Mouse (Mus musculus) kidney, embryonic 16.5 days (tissue): ENCODE data around the gene Cabp2. TPM values are rescaled to one million over a fixed set of nuclear protein-coding genes. Genes with fewer than 3 reads are reported as not detected.
A peak's percentile ranks its signal among the peaks of the same experiment; 100 is the strongest.
"Not testable (repeated sequence)": the region's sequence is repeated elsewhere in the genome, so short reads cannot be mapped to it uniquely, and the experiment has no call there.

ENCODE experiments used
- ATAC-seq: fragments of 200-750 bp; cut with Nextera tagmentation; 2 replicates; pipeline ENCODE4 v1.8.0; 2017; ENCODE audit warnings: moderate TSS enrichment; ENCODE audit not compliant: low FRiP score, low TSS enrichment
- H3K27ac ChIP-seq: fragments of 300-500 bp; sonication (generic); 2 replicates; pipeline ENCODE4 v1.5.1; 2014; ENCODE audit warnings: low read length
- H3K27me3 ChIP-seq: fragments of 300-500 bp; sonication (generic); 2 replicates; pipeline ENCODE4 v1.6.1; 2014; ENCODE audit warnings: low read length, control low read depth, mixed read lengths; ENCODE audit not compliant: insufficient read depth
- H3K36me3 ChIP-seq: fragments of 300-500 bp; sonication (generic); 2 replicates; pipeline ENCODE4 v1.6.1; 2014; ENCODE audit warnings: low read length, control low read depth, mixed read lengths; ENCODE audit not compliant: insufficient read depth
- H3K4me1 ChIP-seq: fragments of 300-500 bp; sonication (generic); 2 replicates; pipeline ENCODE4 v1.6.1; 2014; ENCODE audit warnings: low read length, control low read depth, mixed read lengths; ENCODE audit not compliant: insufficient read depth
- H3K4me2 ChIP-seq: fragments of 300-500 bp; sonication (generic); replicated peaks from 2 replicates; pipeline ENCODE4 v1.6.1; 2014; ENCODE audit warnings: low read depth, low read length
- H3K4me3 ChIP-seq: fragments of 300-500 bp; sonication (generic); 2 replicates; pipeline ENCODE4 v1.5.1; 2014; ENCODE audit warnings: mild to moderate bottlenecking, low read length
- H3K9ac ChIP-seq: fragments of 300-500 bp; sonication (generic); replicated peaks from 2 replicates; pipeline ENCODE4 v1.6.1; 2014; ENCODE audit warnings: low read length
- H3K9me3 ChIP-seq: fragments of 300-500 bp; sonication (generic); 2 replicates; pipeline ENCODE4 v1.6.1; 2016; ENCODE audit warnings: low read length, control low read depth
- WGBS: fragments of 180-500 bp; shearing (Covaris S2); extraction: QIAGEN DNeasy Blood & Tissue Kit; methylation state at CpG from one replicate; pipeline ENCODE4 v1.1.7; 2014; 5-methylcytosine and 5-hydroxymethylcytosine counted together
- polyA plus RNA-seq: library from polyadenylated mRNA; unstranded; fragments of >200 nt; fragmentation: Nextera tagmentation; extraction: Ambion mirVana; gene quantifications from 2 replicates; pipeline ENCODE4 v1.2.1, GENCODE M21; 2015

Cabp2 gene
- polyA plus RNA-seq, 1 experiment from 2014 or later, result 0.21 TPM

DNA sequence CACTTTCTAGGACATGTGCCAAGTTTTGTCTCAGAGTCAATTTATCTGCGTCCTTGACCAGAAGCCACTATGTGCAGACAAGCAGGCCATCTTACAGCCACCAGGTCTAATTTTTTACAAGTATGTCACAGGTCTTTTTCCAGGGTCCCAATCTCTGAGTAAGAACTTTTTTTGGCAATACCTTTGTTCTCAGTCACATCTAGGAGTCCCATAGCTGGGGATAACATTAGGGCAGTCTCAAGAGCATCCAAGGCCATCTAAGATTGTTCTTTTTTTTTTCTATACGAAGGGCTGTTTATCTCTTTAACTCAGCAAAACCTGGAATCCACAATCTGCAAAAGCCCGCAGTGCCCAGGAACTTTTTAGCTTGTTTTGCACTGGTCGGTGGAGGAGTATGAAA lies 18.0 kb upstream of the Cabp2 start:
- not testable (repeated sequence) for ATAC-seq, H3K27me3 ChIP-seq

DNA sequence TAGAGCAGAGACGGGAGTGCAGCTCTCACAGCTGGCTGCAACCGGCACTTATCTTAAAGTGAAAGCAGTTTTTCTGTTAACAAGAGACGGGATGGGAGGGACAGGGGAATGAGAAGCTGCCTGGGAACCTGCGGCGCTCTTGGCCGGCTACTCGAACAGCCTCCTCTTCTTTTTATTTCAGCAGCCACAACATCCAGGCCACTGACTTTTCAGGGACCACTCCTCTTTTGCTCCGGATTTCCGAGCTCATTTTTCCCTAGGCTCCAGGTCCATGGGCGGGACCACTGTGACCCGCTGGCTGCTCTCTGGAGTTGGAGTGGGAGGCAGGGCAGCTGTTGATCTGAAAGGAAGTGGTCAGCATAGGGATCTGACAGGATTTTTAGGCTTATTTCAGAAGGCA lies 16.9 kb upstream of the Cabp2 start:
- H3K9ac ChIP-seq, H3K4me2 ChIP-seq: not testable (repeated sequence)

More for the DNA sequence above, 18.0 kb upstream of the Cabp2 start:
- 80% methylated on average over 2 of the region's 4 CpGs for WGBS
- not testable (repeated sequence) for H3K27ac ChIP-seq, H3K4me2 ChIP-seq, H3K9ac ChIP-seq, H3K36me3 ChIP-seq, H3K9me3 ChIP-seq, H3K4me1 ChIP-seq, H3K4me3 ChIP-seq

DNA sequence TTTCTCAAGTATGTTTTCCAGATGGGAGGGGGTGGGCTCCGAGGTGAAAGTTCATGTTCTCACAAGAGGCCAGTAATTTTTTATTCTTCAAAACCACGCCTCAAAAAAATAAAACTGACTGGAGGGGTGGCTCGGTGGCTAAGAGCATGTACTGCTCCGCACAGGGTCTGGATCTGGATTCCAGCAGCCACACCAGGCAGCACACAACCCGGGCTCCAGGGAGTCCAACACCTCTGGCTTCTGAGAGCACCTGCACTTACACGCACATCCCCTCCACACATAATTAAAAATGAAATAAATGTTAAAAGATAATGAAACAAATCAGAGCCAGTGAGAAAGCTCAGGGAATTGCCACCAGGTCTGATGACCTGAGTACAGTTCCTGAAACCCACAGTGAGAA lies 15.1 kb upstream of the Cabp2 start:
- ATAC-seq, result no peak
- Histone ChIP-seq H3K27ac (no peak overlapping the region), H3K4me3 (no peak overlapping the region), H3K36me3 (no peaks in the 10 kb centered on the region), H3K9me3 (no peaks in the 10 kb centered on the region), H3K4me2 (no peak overlapping the region), H3K9ac (no peak overlapping the region), H3K27me3 (no peaks in the 10 kb centered on the region), H3K4me1 (0 out of 2 replicates have a peak, but pooled peaks cover 4% of the 10 kb centered on the region)
- 77% methylated on average over 6 of the region's 6 CpGs for WGBS

More for the DNA sequence above, 16.9 kb upstream of the Cabp2 start:
- H3K36me3 ChIP-seq, ATAC-seq, H3K27me3 ChIP-seq, H3K4me3 ChIP-seq, H3K4me1 ChIP-seq, H3K9me3 ChIP-seq, H3K27ac ChIP-seq: not testable (repeated sequence)
- WGBS, result 17% methylated on average over 1 of the region's 11 CpGs

DNA sequence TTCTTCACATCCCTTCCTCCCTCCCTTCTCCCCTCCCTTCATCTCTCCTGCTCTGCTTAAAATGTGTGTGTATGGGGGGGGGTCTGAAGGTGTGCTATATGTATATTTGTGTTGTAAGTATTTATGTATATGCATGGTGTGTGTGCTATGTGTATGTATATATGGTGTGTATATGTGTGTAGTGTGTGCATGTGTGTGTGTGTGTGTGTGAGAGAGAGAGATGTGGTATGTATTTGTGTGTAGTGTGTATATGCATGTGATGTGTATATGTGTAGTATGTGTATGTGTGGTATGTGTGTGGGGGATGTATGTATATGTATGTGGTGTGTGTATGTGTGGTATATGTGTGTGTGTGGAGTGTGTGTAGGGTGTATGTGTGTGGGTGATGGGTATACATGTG lies 14.5 kb upstream of the Cabp2 start:
- no peak overlapping the region for H3K4me3 ChIP-seq
- no peaks in the 10 kb centered on the region for H3K36me3 ChIP-seq
- H3K9ac ChIP-seq, result no peak overlapping the region
- no peak for ATAC-seq
- no peak overlapping the region for H3K27ac ChIP-seq
- no peaks in the 10 kb centered on the region for H3K27me3 ChIP-seq
- H3K4me1 ChIP-seq, result 0 out of 2 replicates have a peak, but pooled peaks cover 4% of the 10 kb centered on the region
- H3K4me2 ChIP-seq, result no peak overlapping the region
- H3K9me3 ChIP-seq, result no peaks in the 10 kb centered on the region

DNA sequence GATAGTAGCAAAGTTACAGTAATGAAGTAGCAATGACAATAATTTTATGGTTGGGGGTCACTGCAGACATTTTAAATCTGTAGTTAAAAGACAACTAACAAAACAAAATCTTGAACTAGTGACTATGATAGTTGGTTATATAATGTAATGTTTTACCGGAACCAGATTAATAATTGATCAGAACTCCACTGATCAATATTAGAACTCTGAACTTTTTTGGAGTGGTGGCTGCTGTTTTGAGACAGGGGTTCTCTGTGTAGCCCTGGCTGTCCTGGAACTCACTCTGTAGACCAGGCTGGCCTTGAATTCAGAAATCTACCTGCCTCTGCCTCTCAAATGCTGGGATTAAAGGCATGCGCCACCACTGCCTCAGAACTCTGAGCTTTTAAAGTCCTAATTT lies 13.1 kb upstream of the Cabp2 start:
- H3K9me3 ChIP-seq, ATAC-seq: not testable (repeated sequence)

DNA sequence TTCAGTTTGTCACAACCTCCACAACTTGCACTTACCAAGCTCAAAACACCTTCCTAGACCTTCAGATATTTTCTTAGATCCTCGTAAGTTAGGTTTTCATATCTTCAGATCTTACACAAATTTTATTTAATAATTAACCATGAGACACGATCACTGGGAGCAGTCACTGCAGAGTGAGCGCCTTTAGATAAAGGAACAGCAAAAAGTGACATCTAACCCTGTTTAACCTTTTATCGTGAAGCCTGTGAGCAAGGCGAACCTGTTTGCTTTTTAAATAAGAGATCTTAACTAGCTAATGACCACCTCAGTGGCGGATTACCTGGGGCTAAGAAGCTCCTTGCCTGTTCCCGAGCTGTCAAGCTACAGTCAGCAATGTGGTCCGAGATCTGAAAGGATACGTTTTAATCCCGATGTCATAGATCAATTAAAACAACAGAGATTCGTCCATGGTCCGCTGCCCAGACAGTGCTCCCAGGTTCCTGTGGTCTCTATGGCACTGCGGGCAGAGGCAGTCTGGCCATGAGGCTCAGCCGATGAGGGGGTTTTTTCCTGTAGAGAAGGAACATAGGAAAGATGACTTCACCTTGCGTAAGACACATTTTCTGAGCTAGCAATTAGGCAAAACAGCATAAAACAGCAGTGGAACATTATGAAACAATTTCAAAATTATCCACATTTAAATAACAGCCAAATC lies 12.5 kb upstream of the Cabp2 start:
- no peak overlapping the region for H3K9ac ChIP-seq
- H3K36me3 ChIP-seq, result no peaks in the 10 kb centered on the region
- no peak for ATAC-seq
- no peak overlapping the region for H3K4me2 ChIP-seq
- no peak overlapping the region for H3K27ac ChIP-seq
- no peaks in the 10 kb centered on the region for H3K9me3 ChIP-seq
- H3K4me1 ChIP-seq, result peaks cover 4% of the 10 kb centered on the region; the same call in 1 of the 2 replicates
- H3K27me3 ChIP-seq, result no peaks in the 10 kb centered on the region
- 59% methylated on average over 15 of the region's 15 CpGs for WGBS
- no peak overlapping the region for H3K4me3 ChIP-seq

More for the DNA sequence above, 13.1 kb upstream of the Cabp2 start:
- H3K27me3 ChIP-seq, H3K4me1 ChIP-seq, H3K27ac ChIP-seq, H3K9ac ChIP-seq, H3K36me3 ChIP-seq, H3K4me3 ChIP-seq, H3K4me2 ChIP-seq: not testable (repeated sequence)
- 87% methylated on average over 2 of the region's 2 CpGs for WGBS

DNA sequence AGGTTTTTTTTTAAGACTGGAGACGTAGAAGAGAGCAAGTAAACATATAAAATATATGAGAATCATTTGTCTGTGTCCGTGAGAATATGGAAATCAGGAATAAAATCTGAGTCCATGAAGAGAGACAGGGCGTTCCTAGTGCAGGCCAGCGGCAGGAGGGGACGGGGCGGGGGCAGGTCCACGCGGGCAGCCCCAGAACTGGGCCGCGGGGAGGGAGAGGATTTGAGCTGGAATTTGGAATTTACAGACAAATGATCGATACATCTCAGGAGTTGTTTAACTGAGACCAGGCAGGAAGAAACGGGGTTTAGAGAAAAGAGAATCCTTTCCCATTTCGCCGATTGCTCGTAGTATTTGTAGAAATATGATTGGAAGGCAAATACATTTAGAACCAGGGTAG lies 11.1 kb upstream of the Cabp2 start:
- no peak overlapping the region for H3K9ac ChIP-seq
- no peaks in the 10 kb centered on the region for H3K27me3 ChIP-seq
- no peaks in the 10 kb centered on the region for H3K9me3 ChIP-seq
- no peak for ATAC-seq
- no peak overlapping the region for H3K4me3 ChIP-seq
- H3K4me1 ChIP-seq, result peaks cover 4% of the 10 kb centered on the region; the same call in 1 of the 2 replicates
- H3K27ac ChIP-seq, result no peak overlapping the region
- no peak overlapping the region for H3K4me2 ChIP-seq
- no peaks in the 10 kb centered on the region for H3K36me3 ChIP-seq
- WGBS, result 79% methylated on average over 15 of the region's 15 CpGs

DNA sequence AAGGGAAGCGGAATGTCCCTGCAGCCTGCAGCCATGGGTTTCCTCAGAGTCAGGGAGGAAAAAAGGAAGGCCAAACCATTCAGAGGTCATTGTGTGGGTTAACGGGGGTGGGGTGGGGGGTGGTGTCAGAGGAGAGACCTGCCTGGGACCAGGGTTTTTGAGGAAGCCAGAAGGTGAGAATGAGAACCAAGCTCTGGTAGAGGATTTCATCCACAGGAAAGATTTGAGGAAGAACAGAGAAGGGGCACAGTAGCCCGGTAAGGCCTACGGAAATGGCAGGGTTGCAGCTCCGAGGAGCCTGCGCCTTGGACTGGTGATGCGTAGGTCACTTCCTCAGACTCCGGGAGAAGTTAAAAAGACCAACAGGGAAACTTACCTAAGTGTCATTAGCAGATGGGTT lies 10.6 kb upstream of the Cabp2 start:
- Histone ChIP-seq H3K4me2 (no peak overlapping the region), H3K36me3 (no peaks in the 10 kb centered on the region), H3K27ac (no peak overlapping the region), H3K9ac (no peak overlapping the region), H3K27me3 (no peaks in the 10 kb centered on the region), H3K9me3 (no peaks in the 10 kb centered on the region), H3K4me3 (no peak overlapping the region), H3K4me1 (peaks cover 4% of the 10 kb centered on the region; the same call in 1 of the 2 replicates)
- ATAC-seq, result no peak
- 87% methylated on average over 8 of the region's 8 CpGs for WGBS

DNA sequence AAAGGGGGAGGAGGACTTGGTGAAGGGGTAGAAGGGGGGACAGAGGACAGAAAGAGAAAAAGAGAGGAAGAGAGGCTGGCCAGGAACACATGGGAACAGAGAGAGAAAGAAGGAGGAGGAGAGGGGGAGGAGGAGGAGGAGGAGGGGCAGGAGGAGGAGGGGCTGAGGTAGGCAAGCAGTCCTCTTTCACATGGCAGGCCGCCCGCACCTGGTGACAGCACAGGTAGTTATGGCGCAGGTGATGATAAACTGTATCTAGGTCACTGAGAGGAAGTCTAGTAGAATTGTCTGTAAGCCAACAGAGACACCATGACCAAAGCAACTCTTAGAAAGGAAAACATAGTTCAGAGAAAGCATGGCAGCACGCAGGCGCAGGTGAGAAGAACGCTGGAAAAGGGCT lies 10.0 kb upstream of the Cabp2 start:
- H3K4me2 ChIP-seq, result no peak overlapping the region
- H3K9me3 ChIP-seq, result no peaks in the 10 kb centered on the region
- ATAC-seq, result no peak

DNA sequence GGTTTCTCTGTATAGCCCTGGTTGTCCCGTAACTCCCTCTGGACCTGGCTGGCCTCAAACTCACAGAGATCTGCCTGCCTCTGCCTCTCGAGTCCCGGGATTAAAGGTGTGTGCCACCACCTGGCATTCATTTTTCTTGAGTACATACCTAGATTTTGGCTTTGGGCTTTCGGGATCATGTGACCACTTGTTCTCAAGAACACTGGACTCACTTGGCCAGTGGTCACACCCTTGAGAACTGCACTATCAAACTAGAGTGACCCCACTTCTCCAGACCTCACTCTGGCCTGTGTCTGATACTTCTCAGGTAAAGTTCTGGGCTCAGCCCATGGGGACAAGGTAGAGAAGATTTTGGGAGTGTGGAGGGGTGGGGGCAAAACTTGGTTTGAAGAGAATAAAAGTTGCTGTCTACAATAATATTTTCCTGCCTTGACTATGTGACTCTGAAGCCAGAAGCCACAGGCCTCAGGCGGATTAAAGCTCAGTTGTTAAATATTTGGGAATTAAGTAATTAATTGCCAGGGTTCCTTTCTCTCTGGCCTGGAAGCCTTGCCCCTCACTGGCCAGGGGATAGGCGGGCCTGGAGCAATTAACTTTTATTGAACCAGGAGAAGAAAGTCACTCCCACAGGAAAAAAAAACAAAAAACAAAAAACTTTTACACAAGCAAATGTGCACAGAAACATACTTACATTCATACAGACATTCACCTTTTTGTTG lies 8.5 kb upstream of the Cabp2 start:
- no peak overlapping the region for H3K4me3 ChIP-seq
- WGBS, result 73% methylated on average over 6 of the region's 6 CpGs
- 0 out of 2 replicates have a peak overlapping the region, but pooled peaks have one; percentile 21 for H3K27ac ChIP-seq
- no peaks in the 10 kb centered on the region for H3K36me3 ChIP-seq
- peaks cover 4% of the 10 kb centered on the region; the same call in 1 of the 2 replicates for H3K4me1 ChIP-seq
- no peaks in the 10 kb centered on the region for H3K9me3 ChIP-seq
- H3K27me3 ChIP-seq, result no peaks in the 10 kb centered on the region
- no peak overlapping the region for H3K9ac ChIP-seq
- H3K4me2 ChIP-seq, result no peak overlapping the region
- ATAC-seq, result 0 out of 2 replicates have a peak, but pooled peaks have one; percentile 23

More for the DNA sequence above, 10.0 kb upstream of the Cabp2 start:
- Histone ChIP-seq H3K9ac (no peak overlapping the region), H3K4me1 (peaks cover 4% of the 10 kb centered on the region; the same call in 1 of the 2 replicates), H3K27ac (no peak overlapping the region), H3K27me3 (no peaks in the 10 kb centered on the region), H3K36me3 (no peaks in the 10 kb centered on the region), H3K4me3 (no peak overlapping the region)
- WGBS, result 95% methylated on average over 6 of the region's 6 CpGs
